Mouse (Mus musculus) adrenal gland, postnatal 4 days (tissue): ENCODE measurements around the gene Rad51b. TPM values are rescaled to one million over a fixed set of nuclear protein-coding genes. Genes with fewer than 3 reads are reported as not detected.

Experiments
- DNase-seq, 2 experiments: peaks; one replicate each; pipeline ENCODE4 v3.0.0; 2021 to 2022; ENCODE audit warnings: low spot score in 2 of 2, mixed read lengths in 2 of 2
- total RNA-seq, 2 experiments: library from RNA; stranded (reverse); gene quantifications; 2 replicates each; pipeline ENCODE4 v1.2.3; 2021

Rad51b gene
- total RNA-seq, 2 experiments from 2014 or later: 3.1 TPM

GRCm38 (mm10) chr12:79377378-79377777, 80.3 kb downstream of the Rad51b start:
- DNase-seq: no peak

GRCm38 (mm10) chr12:79377861-79378260, 80.8 kb downstream of the Rad51b start:
- no peak for DNase-seq

- no peak for DNase-seq
Measured at GRCm38 (mm10) chr12:79380190-79380589, 83.1 kb downstream of the Rad51b start.

- no peak for DNase-seq
Measured at GRCm38 (mm10) chr12:79381489-79381888, 84.4 kb downstream of the Rad51b start.

- DNase-seq: no peak
Measured at GRCm38 (mm10) chr12:79382416-79382815, 85.3 kb downstream of the Rad51b start.

GRCm38 (mm10) chr12:79383583-79383982, 86.5 kb downstream of the Rad51b start:
- DNase-seq: no peak

- no peak for DNase-seq
Measured at GRCm38 (mm10) chr12:79384787-79385186, 87.7 kb downstream of the Rad51b start.

GRCm38 (mm10) chr12:79385199-79385598, 88.1 kb downstream of the Rad51b start:
- DNase-seq: no peak

- no peak for DNase-seq
Measured at GRCm38 (mm10) chr12:79387886-79388285, 90.8 kb downstream of the Rad51b start.

- DNase-seq: no peak
Measured at GRCm38 (mm10) chr12:79389251-79389650, 92.2 kb downstream of the Rad51b start.

- no peak for DNase-seq
Measured at GRCm38 (mm10) chr12:79389971-79390370, 92.9 kb downstream of the Rad51b start.

GRCm38 (mm10) chr12:79393636-79394035, 96.6 kb downstream of the Rad51b start:
- DNase-seq: no peak

- DNase-seq: no peak
Measured at GRCm38 (mm10) chr12:79403992-79404391, 106.9 kb downstream of the Rad51b start.

- no peak for DNase-seq
Measured at GRCm38 (mm10) chr12:79404494-79404893, 107.4 kb downstream of the Rad51b start.

- no peak for DNase-seq
Measured at GRCm38 (mm10) chr12:79408677-79409076, 111.6 kb downstream of the Rad51b start.

- no peak for DNase-seq
Measured at GRCm38 (mm10) chr12:79409126-79409860, 112.2 kb downstream of the Rad51b start.

GRCm38 (mm10) chr12:79412894-79413507, 115.9 kb downstream of the Rad51b start:
- DNase-seq: no peak

- no peak for DNase-seq
Measured at GRCm38 (mm10) chr12:79417360-79417759, 120.3 kb downstream of the Rad51b start.

GRCm38 (mm10) chr12:79420605-79421004, 123.5 kb downstream of the Rad51b start:
- DNase-seq: no peak

- DNase-seq: no peak
Measured at GRCm38 (mm10) chr12:79429507-79430291, 132.6 kb downstream of the Rad51b start.

- no peak for DNase-seq
Measured at GRCm38 (mm10) chr12:79431138-79431537, 134.1 kb downstream of the Rad51b start.
